Mouse (Mus musculus) naive thymus-derived CD4-positive, alpha-beta T cell, adult 5 months (primary cell): Measurements from ENCODE around the gene Olfr1206. TPM values are rescaled to one million over a fixed set of nuclear protein-coding genes. Genes with fewer than 3 reads are reported as not detected.

ENCODE experiments used
- polyA plus RNA-seq: library from polyadenylated mRNA; unstranded; fragments of 100-300 nt; shearing (Covaris generic); gene quantifications from one replicate; pipeline ENCODE4 v1.2.1, GENCODE M21; 2017

Olfr1206 gene
- not detected for polyA plus RNA-seq

DNA sequence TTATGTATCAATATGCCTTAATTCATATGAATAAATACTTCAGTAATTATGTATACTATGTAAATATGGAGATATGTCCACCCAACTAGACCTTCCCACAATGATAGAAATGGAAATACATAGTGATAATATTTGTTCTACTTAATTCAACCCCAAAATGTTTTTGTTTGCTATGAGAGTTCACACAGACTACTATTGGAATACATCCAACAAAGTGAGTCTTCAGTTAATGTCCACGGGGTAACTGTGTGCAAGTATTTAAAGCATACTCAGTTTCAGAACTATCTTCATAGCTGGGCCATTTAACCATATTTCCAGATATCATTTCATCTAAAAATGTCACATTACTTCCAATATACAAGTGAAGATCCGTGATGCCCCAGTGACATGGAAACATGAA lies at the start of gene Olfr1206:
Gene Olfr1206 (plus strand): TSS at position 301 of the 400 bp plus-strand sequence.

GRCm38 (mm10) chr2:88814196-88814595 lies 48.8 kb upstream of the Olfr1206 start, which contains the start of gene Olfr1202:
TSS of gene Olfr1202 (plus strand) at chr2:88814496.

GRCm38 (mm10) chr2:88829437-88829836 lies 33.6 kb upstream of the Olfr1206 start, which contains the start of gene Olfr1205:
TSS of gene Olfr1205 (plus strand) at chr2:88829737.

GRCm38 (mm10) chr2:88848992-88849391 lies 14.0 kb upstream of the Olfr1206 start, which contains the start of gene Olfr1204:
TSS of gene Olfr1204 (plus strand) at chr2:88849292.

DNA sequence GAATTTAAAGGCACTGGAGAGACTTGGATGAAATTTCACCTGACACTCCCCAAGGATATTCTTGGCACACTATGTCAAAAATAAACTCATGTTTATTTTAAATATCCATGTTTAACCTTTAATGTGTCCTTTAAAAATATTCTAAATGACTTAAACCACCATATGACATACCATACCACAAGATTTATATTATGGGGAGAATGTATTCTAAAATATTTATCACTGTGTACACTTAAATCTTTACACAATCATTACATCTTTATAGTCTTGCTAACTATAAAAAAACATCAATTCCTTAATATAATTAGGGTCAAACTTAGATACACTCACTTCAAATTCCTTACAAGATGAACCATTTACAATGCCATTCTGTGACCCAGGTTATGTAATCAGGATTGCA lies 39.2 kb downstream of the Olfr1206 start, which contains the start of gene Olfr1208:
Gene Olfr1208 (minus strand): TSS at position 101 of the 400 bp plus-strand sequence.

DNA sequence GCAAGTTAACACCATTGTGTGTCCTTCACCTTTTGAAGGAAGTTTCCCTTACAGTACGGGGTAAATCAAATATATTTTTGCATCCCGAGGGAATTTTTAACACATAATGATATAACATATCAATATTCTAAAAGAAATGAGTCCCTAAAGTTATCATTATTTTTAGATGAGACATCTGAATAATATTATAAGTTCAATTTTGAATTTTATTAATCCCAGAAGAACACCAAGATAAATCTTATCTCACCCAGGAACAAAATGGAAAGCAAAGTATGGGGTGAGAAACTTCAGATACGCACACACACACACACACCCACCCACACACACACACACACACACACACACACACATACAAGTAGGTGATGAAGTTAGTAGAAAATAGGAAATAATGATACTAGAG lies 52.0 kb downstream of the Olfr1206 start, which contains the start of gene Olfr1209:
Gene Olfr1209 (minus strand): TSS at position 101 of the 400 bp plus-strand sequence.

Other genes starting within 250 kb of the Olfr1206 start
- not detected for gene Olfr1191-ps1, start 222.7 kb upstream of the Olfr1206 start, polyA plus RNA-seq
- not detected for gene Olfr1192-ps1, start 214.7 kb upstream of the Olfr1206 start, polyA plus RNA-seq
- gene Olfr1193, start 187.6 kb upstream of the Olfr1206 start, polyA plus RNA-seq, result not detected
- gene Olfr1195, start 174.0 kb upstream of the Olfr1206 start, polyA plus RNA-seq, result 0.40 TPM
- not detected for gene Olfr1196, start 158.6 kb upstream of the Olfr1206 start, polyA plus RNA-seq
- not detected for gene Olfr1197, start 130.9 kb upstream of the Olfr1206 start, polyA plus RNA-seq
- gene Olfr1198, start 111.9 kb upstream of the Olfr1206 start, polyA plus RNA-seq, result not detected
- gene Olfr1199, start 102.8 kb upstream of the Olfr1206 start, polyA plus RNA-seq, result not detected
- not detected for gene Olfr1200, start 92.7 kb upstream of the Olfr1206 start, polyA plus RNA-seq
- gene Olfr1201, start 70.2 kb upstream of the Olfr1206 start, polyA plus RNA-seq, result not detected
- not detected for gene Olfr1202, start 48.7 kb upstream of the Olfr1206 start, polyA plus RNA-seq
- gene Olfr1205, start 33.5 kb upstream of the Olfr1206 start, polyA plus RNA-seq, result 0.05 TPM
- not detected for gene Olfr1204, start 13.9 kb upstream of the Olfr1206 start, polyA plus RNA-seq
- gene Olfr1208, start 39.1 kb downstream of the Olfr1206 start, polyA plus RNA-seq, result 0.12 TPM
- gene Olfr1209, start 51.9 kb downstream of the Olfr1206 start, polyA plus RNA-seq, result not detected
- gene Olfr1211, start 74.9 kb downstream of the Olfr1206 start, polyA plus RNA-seq, result not detected
- gene Olfr1212, start 90.7 kb downstream of the Olfr1206 start, polyA plus RNA-seq, result not detected
- not detected for gene Gm13762, start 117.0 kb downstream of the Olfr1206 start, polyA plus RNA-seq
- gene Olfr1214, start 129.4 kb downstream of the Olfr1206 start, polyA plus RNA-seq, result not detected
- gene Olfr1215, start 143.7 kb downstream of the Olfr1206 start, polyA plus RNA-seq, result 0.17 TPM
- not detected for gene Olfr1216, start 155.1 kb downstream of the Olfr1206 start, polyA plus RNA-seq
- gene Olfr1217, start 168.8 kb downstream of the Olfr1206 start, polyA plus RNA-seq, result 0.21 TPM
- not detected for gene Olfr1218, start 198.0 kb downstream of the Olfr1206 start, polyA plus RNA-seq
- gene Olfr1219, start 220.3 kb downstream of the Olfr1206 start, polyA plus RNA-seq, result not detected
- 0.30 TPM for gene Olfr1220, start 243.6 kb downstream of the Olfr1206 start, polyA plus RNA-seq